Mouse (Mus musculus) hindbrain, embryonic 16.5 days (tissue): Measurements from ENCODE around the gene Gfra1. TPM values are rescaled to one million over a fixed set of nuclear protein-coding genes. Genes with fewer than 3 reads are reported as not detected.

ENCODE experiments used
- ATAC-seq: fragments of 200-750 bp; cut with Nextera tagmentation; 2 replicates; pipeline ENCODE4 v1.8.0; 2017; ENCODE audit warnings: moderate TSS enrichment, moderate library complexity
- H3K27ac ChIP-seq: fragments of 300-500 bp; sonication (generic); 2 replicates; pipeline ENCODE4 v1.5.1; 2014; ENCODE audit warnings: low read depth, mild to moderate bottlenecking, control low read depth, low read length, moderate library complexity
- H3K27me3 ChIP-seq: fragments of 300-500 bp; sonication (generic); replicated peaks from 2 replicates; pipeline ENCODE4 v1.6.1; 2014; ENCODE audit warnings: low read length; ENCODE audit not compliant: control insufficient read depth, insufficient read depth
- H3K36me3 ChIP-seq: fragments of 300-500 bp; sonication (generic); 2 replicates; pipeline ENCODE4 v1.6.1; 2014; ENCODE audit warnings: mild to moderate bottlenecking, low read length, moderate library complexity, mixed read lengths; ENCODE audit not compliant: control insufficient read depth, insufficient read depth
- H3K4me1 ChIP-seq: fragments of 300-500 bp; sonication (generic); 2 replicates; pipeline ENCODE4 v1.6.1; 2014; ENCODE audit warnings: low read depth, low read length; ENCODE audit not compliant: control insufficient read depth, insufficient read depth
- H3K4me2 ChIP-seq: fragments of 300-500 bp; sonication (generic); 2 replicates; pipeline ENCODE4 v1.6.1; 2014; ENCODE audit warnings: mild to moderate bottlenecking, low read length, control low read depth, moderate library complexity
- H3K4me3 ChIP-seq: fragments of 300-500 bp; sonication (generic); 2 replicates; pipeline ENCODE4 v1.5.1; 2014; ENCODE audit warnings: mild to moderate bottlenecking, low read length, control low read depth, moderate library complexity
- H3K9ac ChIP-seq: fragments of 300-500 bp; sonication (generic); 2 replicates; pipeline ENCODE4 v1.6.1; 2014; ENCODE audit warnings: low read depth, mild to moderate bottlenecking, control low read depth, low read length, moderate library complexity
- H3K9me3 ChIP-seq: fragments of 300-500 bp; sonication (generic); 2 replicates; pipeline ENCODE4 v1.6.1; 2014; ENCODE audit warnings: mild to moderate bottlenecking, low read length, moderate library complexity; ENCODE audit not compliant: control insufficient read depth
- WGBS: fragments of 180-500 bp; shearing (Covaris S2); extraction: QIAGEN DNeasy Blood & Tissue Kit; methylation state at CpG from one replicate; pipeline ENCODE4 v1.1.7; 2014; 5-methylcytosine and 5-hydroxymethylcytosine counted together
- polyA plus RNA-seq: library from polyadenylated mRNA; unstranded; fragments of >200 nt; fragmentation: Nextera tagmentation; extraction: Ambion mirVana; gene quantifications from 2 replicates; pipeline ENCODE4 v1.2.1, GENCODE M21; 2015

The Gfra1 gene
- polyA plus RNA-seq, 1 experiment from 2014 or later = 38.6 TPM

GRCm38 (mm10) chr19:58432840-58433239, 22.9 kb downstream of the Gfra1 start:
- H3K9ac ChIP-seq = no peak overlapping the region
- no peaks in the 10 kb centered on the region for H3K27me3 ChIP-seq
- no peak overlapping the region for H3K4me2 ChIP-seq
- ATAC-seq = no peak
- H3K9me3 ChIP-seq = peaks cover 3% of the 10 kb centered on the region; the same call in 1 of the 2 replicates
- H3K27ac ChIP-seq = no peak overlapping the region
- peaks cover 5% of the 10 kb centered on the region; the same call in 1 of the 2 replicates for H3K4me1 ChIP-seq
- H3K4me3 ChIP-seq = no peak overlapping the region
- no peaks in the 10 kb centered on the region for H3K36me3 ChIP-seq
- WGBS = 81% methylated on average over 5 of the region's 5 CpGs

DNA sequence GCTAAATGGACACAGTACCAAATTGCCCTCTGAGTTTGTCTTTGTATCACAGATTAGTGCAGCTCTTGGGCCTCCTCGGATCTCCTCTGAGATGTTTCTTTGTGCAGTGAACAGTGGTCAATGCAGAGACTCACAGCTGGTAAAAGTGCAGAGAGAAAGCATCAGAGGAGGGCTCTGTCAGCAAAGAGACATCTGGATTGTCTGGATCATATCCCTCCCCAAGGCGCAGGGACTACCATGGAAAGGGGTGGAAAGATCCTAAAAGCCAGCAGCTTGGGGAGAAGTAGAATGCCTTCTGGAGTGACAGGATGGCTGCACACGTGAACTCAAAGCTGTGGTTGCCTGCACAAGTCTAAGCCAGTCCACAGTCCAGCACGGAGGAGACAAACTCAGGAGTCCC, 27.2 kb downstream of the Gfra1 start:
- Histone ChIP-seq H3K27ac (no peak overlapping the region), H3K27me3 (no peaks in the 10 kb centered on the region), H3K4me3 (no peak overlapping the region), H3K36me3 (no peaks in the 10 kb centered on the region), H3K4me1 (no peaks in the 10 kb centered on the region), H3K4me2 (no peak overlapping the region), H3K9me3 (peaks cover 3% of the 10 kb centered on the region; the same call in 1 of the 2 replicates), H3K9ac (no peak overlapping the region)
- 88% methylated on average over 4 of the region's 4 CpGs for WGBS
- no peak for ATAC-seq

DNA sequence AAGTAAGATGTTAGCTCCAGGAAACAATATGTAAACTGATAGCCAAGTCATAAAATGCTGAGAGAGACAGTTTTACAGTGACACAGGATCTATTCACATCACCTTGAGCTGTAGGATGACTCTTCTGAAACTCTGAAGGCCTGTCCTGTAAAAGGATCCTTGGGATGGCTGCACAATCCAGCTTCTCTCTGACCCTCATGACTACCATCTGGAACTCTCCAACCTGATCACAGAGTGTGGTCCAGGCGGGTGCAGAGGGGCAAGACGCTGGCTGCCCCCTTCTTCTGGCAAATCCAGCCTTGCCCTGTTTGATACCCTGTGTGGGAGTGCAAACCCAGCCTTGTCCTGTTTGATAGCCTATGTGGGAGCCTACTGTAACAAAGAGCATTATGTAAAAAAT, 28.4 kb downstream of the Gfra1 start:
- Histone ChIP-seq H3K36me3 (no peaks in the 10 kb centered on the region), H3K9ac (no peak overlapping the region), H3K9me3 (peaks cover 3% of the 10 kb centered on the region; the same call in 1 of the 2 replicates), H3K27ac (no peak overlapping the region), H3K4me1 (no peaks in the 10 kb centered on the region), H3K4me3 (no peak overlapping the region), H3K4me2 (no peak overlapping the region), H3K27me3 (no peaks in the 10 kb centered on the region)
- WGBS = 86% methylated on average over 2 of the region's 2 CpGs
- ATAC-seq = no peak

GRCm38 (mm10) chr19:58424928-58425327, 30.8 kb downstream of the Gfra1 start:
- Histone ChIP-seq H3K36me3 (no peaks in the 10 kb centered on the region), H3K27me3 (no peaks in the 10 kb centered on the region), H3K4me1 (no peaks in the 10 kb centered on the region), H3K27ac (no peak overlapping the region), H3K4me3 (no peak overlapping the region), H3K9ac (no peak overlapping the region), H3K4me2 (no peak overlapping the region), H3K9me3 (peaks cover 3% of the 10 kb centered on the region; the same call in 1 of the 2 replicates)
- WGBS = 88% methylated on average over 2 of the region's 2 CpGs
- no peak for ATAC-seq

DNA sequence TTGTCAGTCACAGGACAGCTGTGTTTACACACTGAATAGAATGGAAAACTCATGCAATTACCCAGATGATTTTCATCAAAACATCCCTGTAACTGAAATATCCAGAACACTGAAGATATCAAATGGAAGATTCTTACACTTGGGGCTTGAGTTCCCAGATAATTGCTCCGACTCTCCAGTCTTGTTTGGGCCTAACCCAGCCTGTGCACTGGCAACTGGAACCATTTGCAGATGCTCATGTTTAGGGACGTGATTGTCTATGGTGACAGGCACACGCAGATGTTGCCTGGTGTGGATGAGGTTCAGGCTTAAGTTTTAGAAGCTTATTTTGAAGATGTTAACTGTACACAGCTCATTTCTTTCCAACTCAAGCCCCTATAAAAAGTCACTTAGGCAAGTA, 31.5 kb downstream of the Gfra1 start:
- Histone ChIP-seq H3K4me1 (peaks cover 3% of the 10 kb centered on the region; the same call in 1 of the 2 replicates), H3K27me3 (no peaks in the 10 kb centered on the region), H3K4me2 (no peak overlapping the region), H3K27ac (no peak overlapping the region), H3K36me3 (no peaks in the 10 kb centered on the region), H3K9ac (no peak overlapping the region), H3K4me3 (no peak overlapping the region), H3K9me3 (peaks cover 3% of the 10 kb centered on the region; the same call in 1 of the 2 replicates)
- WGBS = 84% methylated on average over 3 of the region's 3 CpGs
- no peak for ATAC-seq

GRCm38 (mm10) chr19:58422916-58423493, 32.7 kb downstream of the Gfra1 start:
- Histone ChIP-seq H3K4me2 (no peak overlapping the region), H3K27ac (no peak overlapping the region), H3K9ac (no peak overlapping the region), H3K4me1 (peaks cover 3% of the 10 kb centered on the region; the same call in 1 of the 2 replicates), H3K36me3 (no peaks in the 10 kb centered on the region), H3K4me3 (no peak overlapping the region), H3K9me3 (no peaks in the 10 kb centered on the region), H3K27me3 (no peaks in the 10 kb centered on the region)
- 88% methylated on average over 4 of the region's 4 CpGs for WGBS
- no peak for ATAC-seq

GRCm38 (mm10) chr19:58419685-58420084, 36.0 kb downstream of the Gfra1 start:
- ATAC-seq = peak; percentile 17; the same call in 1 of the 2 replicates
- Histone ChIP-seq H3K4me3 (no peak overlapping the region), H3K9me3 (no peaks in the 10 kb centered on the region), H3K27me3 (no peaks in the 10 kb centered on the region), H3K4me2 (no peak overlapping the region), H3K36me3 (no peaks in the 10 kb centered on the region), H3K27ac (no peak overlapping the region), H3K9ac (no peak overlapping the region), H3K4me1 (peaks cover 3% of the 10 kb centered on the region; the same call in 1 of the 2 replicates)
- WGBS = 46% methylated on average over 3 of the region's 3 CpGs

- H3K36me3 ChIP-seq = no peaks in the 10 kb centered on the region
- no peak overlapping the region for H3K27ac ChIP-seq
- no peaks in the 10 kb centered on the region for H3K9me3 ChIP-seq
- peaks cover 3% of the 10 kb centered on the region; the same call in 1 of the 2 replicates for H3K4me1 ChIP-seq
- 85% methylated on average over 3 of the region's 3 CpGs for WGBS
- H3K4me2 ChIP-seq = no peak overlapping the region
- no peak overlapping the region for H3K9ac ChIP-seq
- H3K4me3 ChIP-seq = no peak overlapping the region
- no peak for ATAC-seq
- H3K27me3 ChIP-seq = no peaks in the 10 kb centered on the region
Measured at GRCm38 (mm10) chr19:58419278-58419677, 36.4 kb downstream of the Gfra1 start.

GRCm38 (mm10) chr19:58415173-58415572, 40.5 kb downstream of the Gfra1 start:
- Histone ChIP-seq H3K36me3 (no peaks in the 10 kb centered on the region), H3K4me1 (peaks cover 3% of the 10 kb centered on the region; the same call in 1 of the 2 replicates), H3K27me3 (no peaks in the 10 kb centered on the region), H3K4me2 (no peak overlapping the region), H3K27ac (no peak overlapping the region), H3K9me3 (no peaks in the 10 kb centered on the region), H3K9ac (no peak overlapping the region), H3K4me3 (no peak overlapping the region)
- no peak for ATAC-seq
- 83% methylated on average over 4 of the region's 4 CpGs for WGBS
